Mouse (Mus musculus) liver, embryonic 14.5 days (tissue): ENCODE data around the gene Trub2. TPM values are rescaled to one million over a fixed set of nuclear protein-coding genes. Genes with fewer than 3 reads are reported as not detected.

Experiments used
- ATAC-seq: fragments of 200-750 bp; cut with Nextera tagmentation; 2 replicates; pipeline ENCODE4 v1.8.0; 2017; ENCODE audit warnings: moderate number of reproducible peaks, mild to moderate bottlenecking, moderate library complexity; ENCODE audit not compliant: insufficient read depth
- DNase-seq, 3 experiments: peaks; one replicate each; pipeline ENCODE4 v3.0.0-alpha.2; 2012 to 2013; ENCODE audit warnings: low read depth in 3 of 3, low spot score in 3 of 3
- H3K27ac ChIP-seq: fragments of 300-500 bp; sonication (generic); 2 replicates; pipeline ENCODE4 v1.5.1; 2014; ENCODE audit warnings: moderate library complexity, mild to moderate bottlenecking, control low read depth, inconsistent platforms
- H3K27me3 ChIP-seq: fragments of 300-500 bp; sonication (generic); 2 replicates; pipeline ENCODE4 v1.6.1; 2014; ENCODE audit warnings: mild to moderate bottlenecking, low read length, moderate library complexity; ENCODE audit not compliant: control insufficient read depth, insufficient read depth
- H3K36me3 ChIP-seq: fragments of 300-500 bp; sonication (generic); replicated peaks from 2 replicates; pipeline ENCODE4 v1.6.1; 2014; ENCODE audit warnings: low read depth; ENCODE audit not compliant: control insufficient read depth, insufficient read depth
- H3K4me1 ChIP-seq, 2 experiments: fragments of 200-500 bp in 1 of 2; fragments of 300-500 bp in 1 of 2; sonication (generic) in 1 of 2; replicated peaks; 2 replicates each; pipeline ENCODE4 v1.6.1; 2012 to 2014; ENCODE audit warnings: antibody characterized with exemption in 1 of 2, inconsistent platforms in 1 of 2, low read length in 1 of 2; ENCODE audit not compliant: control insufficient read depth in 2 of 2, insufficient read depth in 2 of 2
- H3K4me2 ChIP-seq: fragments of 300-500 bp; sonication (generic); 2 replicates; pipeline ENCODE4 v1.6.1; 2014; ENCODE audit warnings: low read depth, mild to moderate bottlenecking, control low read depth, moderate library complexity
- H3K4me3 ChIP-seq, 2 experiments: fragments of 200-500 bp in 1 of 2; fragments of 300-500 bp in 1 of 2; sonication (generic) in 1 of 2; 2 replicates each; pipeline ENCODE4 v1.5.1; 2012 to 2014; ENCODE audit warnings: low read depth in 2 of 2, low read length in 2 of 2, mild to moderate bottlenecking in 2 of 2, control low read depth in 1 of 2, inconsistent platforms in 1 of 2, moderate library complexity in 1 of 2; ENCODE audit not compliant: insufficient read depth in 1 of 2
- H3K9ac ChIP-seq: fragments of 300-500 bp; sonication (generic); replicated peaks from 2 replicates; pipeline ENCODE4 v1.6.1; 2014; ENCODE audit warnings: mild to moderate bottlenecking, control low read depth, moderate library complexity
- H3K9me3 ChIP-seq: fragments of 300-500 bp; sonication (generic); 2 replicates; pipeline ENCODE4 v1.6.1; 2016; ENCODE audit warnings: low read length, mixed read lengths; ENCODE audit not compliant: control insufficient read depth
- CTCF ChIP-seq: IDR thresholded peaks from 2 replicates; pipeline ENCODE4 v1.5.1; 2016; ENCODE audit warnings: antibody characterized with exemption, low read depth, control low read depth
- EP300 ChIP-seq: IDR thresholded peaks from 2 replicates; pipeline ENCODE4 v1.6.1; 2016; ENCODE audit warnings: antibody characterized with exemption, low read depth
- WGBS: fragments of 180-500 bp; shearing (Covaris S2); extraction: QIAGEN DNeasy Blood & Tissue Kit; methylation state at CpG from one replicate; pipeline ENCODE4 v1.1.7; 2014; ENCODE audit not compliant: insufficient replicate concordance; 5-methylcytosine and 5-hydroxymethylcytosine counted together
- polyA plus RNA-seq, 2 experiments: library from polyadenylated mRNA; depleted of rRNA in 1 of 2; stranded (reverse) in 1 of 2; unstranded in 1 of 2; fragments of >200 nt; fragmentation: Nextera tagmentation in 1 of 2; extraction: Ambion mirVana in 1 of 2; gene quantifications; 2 replicates each; pipeline versions ENCODE4 v1.2.1 to v1.2.3; 2012 to 2014

Gene Trub2
- polyA plus RNA-seq, 2 experiments, result 9.3 to 15.1 TPM

DNA sequence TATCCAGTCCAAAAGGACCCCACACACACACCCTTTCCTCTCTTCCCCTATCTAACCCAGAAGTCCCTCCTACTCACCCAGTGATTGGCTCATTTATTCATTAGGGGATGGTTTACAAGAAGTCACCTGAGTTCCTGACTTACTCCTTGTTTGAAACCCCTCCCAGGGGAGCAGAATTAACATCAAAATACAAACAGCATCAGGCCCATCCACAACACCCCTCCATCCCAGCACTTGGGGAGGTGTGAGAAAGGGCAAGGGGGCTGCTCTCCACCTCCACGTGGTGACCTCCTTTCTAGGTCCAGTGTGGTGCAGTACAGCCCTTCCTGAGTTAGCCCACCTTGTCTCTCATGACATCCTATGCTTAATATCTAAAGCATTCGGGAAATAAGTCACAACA is 58.8 kb downstream of the Trub2 start:
- Histone ChIP-seq H3K4me3 (no peak overlapping the region), H3K9me3 (no peaks in the 10 kb centered on the region), H3K9ac (no peak overlapping the region), H3K4me2 (no peak overlapping the region), H3K36me3 (peaks cover 11% of the 10 kb centered on the region), H3K27ac (no peak overlapping the region), H3K27me3 (no peaks in the 10 kb centered on the region), H3K4me1 (peaks cover 0 to 4% of the 10 kb centered on the region in 2 experiments; a peak in 1 of 4 replicates)
- 41% methylated on average over 2 of the region's 2 CpGs for WGBS
- DNase-seq (no peak), ATAC-seq (no peak)
- no peak for TF ChIP-seq CTCF
- TF ChIP-seq EP300, result no peak

GRCm38 (mm10) chr2:29724664-29725365 is 63.5 kb downstream of the Trub2 start:
- H3K27ac ChIP-seq, result no peak overlapping the region
- ATAC-seq, result no peak
- 22% methylated on average over 5 of the region's 5 CpGs for WGBS

DNA sequence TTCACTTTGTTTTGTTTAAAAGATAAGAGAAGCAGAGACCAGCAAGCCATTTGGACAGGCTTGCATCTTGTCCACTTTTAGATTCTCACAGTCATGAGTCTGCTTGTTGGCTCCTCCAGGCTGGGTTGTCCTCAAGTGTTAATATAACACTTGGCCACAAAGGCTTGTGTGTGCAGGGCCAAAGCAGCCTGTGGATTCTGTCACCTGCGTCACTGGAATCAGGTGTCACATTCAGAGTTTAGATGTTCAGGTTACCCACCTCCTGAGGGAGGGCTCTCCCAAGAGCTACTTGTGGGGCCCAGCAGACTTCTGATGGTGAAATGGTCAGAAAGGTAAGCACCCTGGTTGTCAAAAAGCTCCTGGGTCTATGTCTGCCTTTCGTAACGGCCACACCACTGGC is 65.2 kb downstream of the Trub2 start:
- H3K27me3 ChIP-seq, result no peaks in the 10 kb centered on the region
- no peak overlapping the region for H3K9ac ChIP-seq
- DNase-seq (no peak), ATAC-seq (no peak)
- H3K36me3 ChIP-seq, result peaks cover 9% of the 10 kb centered on the region
- no peak for TF ChIP-seq EP300
- no peak for TF ChIP-seq CTCF
- no peaks in the 10 kb centered on the region for H3K9me3 ChIP-seq
- no peak overlapping the region for H3K27ac ChIP-seq
- H3K4me2 ChIP-seq, result no peak overlapping the region
- no peak overlapping the region for H3K4me3 ChIP-seq
- 79% methylated on average over 3 of the region's 3 CpGs for WGBS
- peaks cover 0 to 9% of the 10 kb centered on the region in 2 experiments; a peak in 2 of 4 replicates for H3K4me1 ChIP-seq

More at GRCm38 (mm10) chr2:29724664-29725365, 63.5 kb downstream of the Trub2 start:
- Histone ChIP-seq H3K4me2 (no peak overlapping the region), H3K9me3 (no peaks in the 10 kb centered on the region), H3K27me3 (no peaks in the 10 kb centered on the region), H3K9ac (no peak overlapping the region), H3K36me3 (peaks cover 9% of the 10 kb centered on the region), H3K4me3 (no peak overlapping the region), H3K4me1 (peaks cover 0 to 9% of the 10 kb centered on the region in 2 experiments; a peak in 2 of 4 replicates)
- no peak for TF ChIP-seq EP300
- no peak for TF ChIP-seq CTCF
- DNase-seq, result no peak

- no peaks in the 10 kb centered on the region for H3K27me3 ChIP-seq
- 67% methylated on average over 5 of the region's 5 CpGs for WGBS
- no peak for TF ChIP-seq EP300
- no peak for TF ChIP-seq CTCF
Measured at GRCm38 (mm10) chr2:29718581-29718980, 69.7 kb downstream of the Trub2 start.

GRCm38 (mm10) chr2:29716691-29717090 is 71.6 kb downstream of the Trub2 start:
- Histone ChIP-seq H3K27ac (no peak overlapping the region), H3K27me3 (no peaks in the 10 kb centered on the region), H3K36me3 (peaks cover 3% of the 10 kb centered on the region), H3K4me2 (no peak overlapping the region), H3K9ac (no peak overlapping the region), H3K4me3 (no peak overlapping the region), H3K4me1 (no peaks in the 10 kb centered on the region), H3K9me3 (no peaks in the 10 kb centered on the region)
- DNase-seq (no peak), ATAC-seq (no peak)
- TF ChIP-seq EP300 (no peak), CTCF (no peak)
- WGBS, result 60% methylated on average over 6 of the region's 6 CpGs

More at GRCm38 (mm10) chr2:29718581-29718980, 69.7 kb downstream of the Trub2 start:
- Histone ChIP-seq H3K4me1 (peaks cover 0 to 3% of the 10 kb centered on the region in 2 experiments; a peak in 1 of 4 replicates), H3K4me2 (no peak overlapping the region), H3K36me3 (peaks cover 3% of the 10 kb centered on the region), H3K27ac (no peak overlapping the region), H3K9ac (no peak overlapping the region), H3K4me3 (no peak overlapping the region), H3K9me3 (no peaks in the 10 kb centered on the region)
- no peak for ATAC-seq
- DNase-seq, result no peak
